Mouse (Mus musculus): ENCODE data around the gene Mst1. TPM values are rescaled to one million over a fixed set of nuclear protein-coding genes. Genes with fewer than 3 reads are reported as not detected.
A peak's percentile ranks its signal among the peaks of the same experiment; 100 is the strongest.

Mst1 gene
- polyA plus RNA-seq, 1 experiment from 2014 or later = 0.78 TPM

- no peak overlapping the region for H3K4me3 ChIP-seq
- no peak for DNase-seq (ENCODE audit: low spot score)
- H3K36me3 ChIP-seq = no peaks in the 10 kb centered on the region; the same call in 1 of the 2 replicates
- no peaks in the 10 kb centered on the region for H3K27me3 ChIP-seq (ENCODE audit: low read depth, poor library complexity, severe bottlenecking)
- H3K27ac ChIP-seq (replicated peaks) = no peak overlapping the region
- no peaks in the 10 kb centered on the region for H3K9me3 ChIP-seq (replicated peaks)
- 0 out of 2 replicates have a peak, but pooled peaks cover 4% of the 10 kb centered on the region for H3K4me1 ChIP-seq
- 87% methylated on average over 5 of the region's 5 CpGs for WGBS
These were observed 51.3 kb downstream of the Mst1 start for GRCm38 (mm10) chr9:108131502-108131901.

GRCm38 (mm10) chr9:108132373-108132772, 52.1 kb downstream of the Mst1 start:
- no peak overlapping the region for H3K27ac ChIP-seq (replicated peaks)
- no peak overlapping the region for H3K4me3 ChIP-seq
- WGBS = 90% methylated on average over 3 of the region's 3 CpGs
- H3K4me1 ChIP-seq = 0 out of 2 replicates have a peak, but pooled peaks cover 4% of the 10 kb centered on the region
- no peaks in the 10 kb centered on the region for H3K27me3 ChIP-seq (ENCODE audit: low read depth, poor library complexity, severe bottlenecking)
- H3K9me3 ChIP-seq (replicated peaks) = no peaks in the 10 kb centered on the region
- peaks cover 3% of the 10 kb centered on the region; the same call in 1 of the 2 replicates for H3K36me3 ChIP-seq
- DNase-seq (ENCODE audit: low spot score) = no peak

GRCm38 (mm10) chr9:108133478-108133877, 53.2 kb downstream of the Mst1 start:
- Histone ChIP-seq H3K27me3 (ENCODE audit: low read depth, poor library complexity, severe bottlenecking) (no peaks in the 10 kb centered on the region), H3K4me3 (no peak overlapping the region), H3K9me3 (replicated peaks) (no peaks in the 10 kb centered on the region), H3K27ac (replicated peaks) (0 out of 2 replicates have a peak overlapping the region, but pooled peaks have one; percentile 38), H3K36me3 (peaks cover 6% of the 10 kb centered on the region; the same call in 1 of the 2 replicates), H3K4me1 (0 out of 2 replicates have a peak, but pooled peaks cover 4% of the 10 kb centered on the region)
- WGBS = 55% methylated on average over 1 of the region's 1 CpGs
- no peak for DNase-seq (ENCODE audit: low spot score)

Small RNA genes lying within 50 kb of the gene (microRNA-seq; reads per million reads assigned to microRNA genes)
- gene Gm47303 = not detected
- gene Mir7088 = not detected

Other genes starting within 250 kb of the Mst1 start
- gene Rbm6, start 207.2 kb upstream of the Mst1 start, polyA plus RNA-seq (2016; fragmentation: Nextera tagmentation; extraction: Ambion mirVana) = 101 and 115 TPM in 2 replicates
- gene Mon1a, start 192.3 kb upstream of the Mst1 start, polyA plus RNA-seq (2016; fragmentation: Nextera tagmentation; extraction: Ambion mirVana) = 11.6 and 15.3 TPM in 2 replicates
- gene Mst1r, start 173.6 kb upstream of the Mst1 start, polyA plus RNA-seq (2016; fragmentation: Nextera tagmentation; extraction: Ambion mirVana) = 0.78 and 0.79 TPM in 2 replicates
- gene Actl11, start 152.0 kb upstream of the Mst1 start, polyA plus RNA-seq (2016; fragmentation: Nextera tagmentation; extraction: Ambion mirVana) = not detected in 2 replicates
- 20.9 and 23.0 TPM in 2 replicates for gene Camkv, start 144.8 kb upstream of the Mst1 start, polyA plus RNA-seq (2016; fragmentation: Nextera tagmentation; extraction: Ambion mirVana)
- 35.8 and 41.7 TPM in 2 replicates for gene Traip, start 130.3 kb upstream of the Mst1 start, polyA plus RNA-seq (2016; fragmentation: Nextera tagmentation; extraction: Ambion mirVana)
- gene Uba7, start 104.9 kb upstream of the Mst1 start, polyA plus RNA-seq (2016; fragmentation: Nextera tagmentation; extraction: Ambion mirVana) = 6.5 and 8.1 TPM in 2 replicates
- gene Gm20661, start 97.4 kb upstream of the Mst1 start, polyA plus RNA-seq (2016; fragmentation: Nextera tagmentation; extraction: Ambion mirVana) = 0.83 and 1.2 TPM in 2 replicates
- gene Inka1, start 94.6 kb upstream of the Mst1 start, polyA plus RNA-seq (2016; fragmentation: Nextera tagmentation; extraction: Ambion mirVana) = 29.7 and 32.1 TPM in 2 replicates
- 2.2 and 3.2 TPM in 2 replicates for gene Cdhr4, start 87.9 kb upstream of the Mst1 start, polyA plus RNA-seq (2016; fragmentation: Nextera tagmentation; extraction: Ambion mirVana)
- gene Gm20662, start 84.1 kb upstream of the Mst1 start, polyA plus RNA-seq (2016; fragmentation: Nextera tagmentation; extraction: Ambion mirVana) = 0.07 TPM in 1 of 2 replicates, not detected in the other
- gene Ip6k1, start 77.9 kb upstream of the Mst1 start, polyA plus RNA-seq (2016; fragmentation: Nextera tagmentation; extraction: Ambion mirVana) = 53.8 and 64.0 TPM in 2 replicates
- gene Gmppb, start 31.2 kb upstream of the Mst1 start, polyA plus RNA-seq (2016; fragmentation: Nextera tagmentation; extraction: Ambion mirVana) = 26.0 and 26.2 TPM in 2 replicates
- 2.6 and 3.8 TPM in 2 replicates for gene Amigo3, start 27.3 kb upstream of the Mst1 start, polyA plus RNA-seq (2016; fragmentation: Nextera tagmentation; extraction: Ambion mirVana)
- 32.2 and 39.6 TPM in 2 replicates for gene Rnf123, start 2.9 kb downstream of the Mst1 start, polyA plus RNA-seq (2016; fragmentation: Nextera tagmentation; extraction: Ambion mirVana)
- gene Apeh, start 14.2 kb downstream of the Mst1 start, polyA plus RNA-seq (2016; fragmentation: Nextera tagmentation; extraction: Ambion mirVana) = 71.2 and 80.2 TPM in 2 replicates
- gene Bsn, start 109.9 kb downstream of the Mst1 start, polyA plus RNA-seq (2016; fragmentation: Nextera tagmentation; extraction: Ambion mirVana) = 1.1 and 1.7 TPM in 2 replicates
- gene Dag1, start 183.5 kb downstream of the Mst1 start, polyA plus RNA-seq (2016; fragmentation: Nextera tagmentation; extraction: Ambion mirVana) = 71.1 and 77.0 TPM in 2 replicates
- 44.4 and 57.3 TPM in 2 replicates for gene Nicn1, start 210.0 kb downstream of the Mst1 start, polyA plus RNA-seq (2016; fragmentation: Nextera tagmentation; extraction: Ambion mirVana)
- gene Amt, start 216.4 kb downstream of the Mst1 start, polyA plus RNA-seq (2016; fragmentation: Nextera tagmentation; extraction: Ambion mirVana) = 37.9 and 39.2 TPM in 2 replicates
- 272 and 276 TPM in 2 replicates for gene Rhoa, start 225.7 kb downstream of the Mst1 start, polyA plus RNA-seq (2016; fragmentation: Nextera tagmentation; extraction: Ambion mirVana)
- 17.8 and 26.2 TPM in 2 replicates for gene Tcta, start 225.7 kb downstream of the Mst1 start, polyA plus RNA-seq (2016; fragmentation: Nextera tagmentation; extraction: Ambion mirVana)